Mouse (Mus musculus): ENCODE results near the gene Zdhhc23. TPM values are rescaled to one million over a fixed set of nuclear protein-coding genes. Genes with fewer than 3 reads are reported as not detected.

The Zdhhc23 gene
- polyA plus RNA-seq, 1 experiment from 2014 or later = 0.84 TPM

DNA sequence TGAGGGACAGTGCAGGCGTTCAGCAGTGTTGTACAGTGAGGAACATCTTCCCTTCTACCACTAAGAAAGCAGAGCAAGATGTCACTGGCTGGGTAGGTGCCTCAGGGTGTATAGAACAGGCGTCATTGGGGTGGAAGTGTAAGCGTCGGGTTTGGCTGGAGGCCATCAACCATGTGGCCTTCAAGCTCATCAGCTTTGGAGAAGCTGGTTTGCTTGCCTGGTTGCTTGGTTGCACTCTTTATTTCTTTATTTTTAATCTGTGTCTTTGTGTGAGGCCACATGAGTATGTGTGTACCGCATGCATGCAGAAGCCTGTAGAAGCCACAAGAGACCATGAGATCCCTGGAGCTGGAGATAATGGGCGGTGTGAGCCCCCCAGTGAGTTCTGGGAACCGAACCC lies 47.3 kb downstream of the Zdhhc23 start:
- no peak for ATAC-seq (ENCODE audit: insufficient number of reproducible peaks, insufficient read depth, low FRiP score, low TSS enrichment, low read depth)
- no peaks in the 10 kb centered on the region for H3K36me3 ChIP-seq
- no peak overlapping the region for H3K4me2 ChIP-seq
- H3K9me3 ChIP-seq = no peaks in the 10 kb centered on the region
- H3K4me1 ChIP-seq = no peaks in the 10 kb centered on the region
- H3K9ac ChIP-seq = no peak overlapping the region
- no peak overlapping the region for H3K4me3 ChIP-seq
- no peak overlapping the region for H3K27ac ChIP-seq
- 84% methylated on average over 7 of the region's 7 CpGs for WGBS
- H3K27me3 ChIP-seq = no peaks in the 10 kb centered on the region

GRCm38 (mm10) chr16:43931502-43931901 lies 48.1 kb downstream of the Zdhhc23 start:
- no peak for ATAC-seq (ENCODE audit: insufficient number of reproducible peaks, insufficient read depth, low FRiP score, low TSS enrichment, low read depth)
- no peaks in the 10 kb centered on the region for H3K4me1 ChIP-seq
- H3K36me3 ChIP-seq = no peaks in the 10 kb centered on the region
- H3K27me3 ChIP-seq = no peaks in the 10 kb centered on the region
- H3K9me3 ChIP-seq = no peaks in the 10 kb centered on the region
- no peak overlapping the region for H3K9ac ChIP-seq
- no peak overlapping the region for H3K4me3 ChIP-seq
- WGBS = 89% methylated on average over 3 of the region's 3 CpGs
- no peak overlapping the region for H3K27ac ChIP-seq
- H3K4me2 ChIP-seq = no peak overlapping the region

- H3K27me3 ChIP-seq = no peaks in the 10 kb centered on the region
- H3K9ac ChIP-seq = no peak overlapping the region
- H3K27ac ChIP-seq = no peak overlapping the region
- H3K4me1 ChIP-seq = no peaks in the 10 kb centered on the region
- no peaks in the 10 kb centered on the region for H3K9me3 ChIP-seq
- no peak overlapping the region for H3K4me3 ChIP-seq
- H3K36me3 ChIP-seq = no peaks in the 10 kb centered on the region
- no peak for ATAC-seq (ENCODE audit: insufficient number of reproducible peaks, insufficient read depth, low FRiP score, low TSS enrichment, low read depth)
- no peak overlapping the region for H3K4me2 ChIP-seq
These were observed 49.0 kb downstream of the Zdhhc23 start for GRCm38 (mm10) chr16:43930577-43930976.

DNA sequence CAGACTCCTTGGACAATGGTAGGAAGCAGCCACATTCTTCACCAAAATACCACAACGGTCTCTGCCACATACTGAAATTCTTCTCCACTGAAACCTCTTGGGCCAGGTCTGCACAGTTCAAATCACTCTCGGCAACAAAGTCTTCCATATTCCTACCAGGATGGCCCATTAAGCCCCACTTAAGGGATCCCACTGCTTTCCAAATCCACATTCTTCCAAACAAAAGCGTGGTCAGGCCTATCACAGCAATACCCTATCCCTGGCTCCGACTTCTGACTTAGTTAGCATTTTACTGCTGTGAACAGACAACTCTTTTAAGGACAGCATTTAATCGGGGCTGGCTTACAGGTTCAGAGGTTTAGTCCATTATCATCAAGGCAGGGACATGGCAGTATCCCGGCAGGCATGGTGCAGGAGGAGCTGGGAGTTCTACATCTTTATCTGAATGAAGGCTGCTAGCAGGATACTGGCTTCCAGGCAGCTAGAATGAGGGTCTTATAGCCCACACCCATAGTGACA lies 53.2 kb downstream of the Zdhhc23 start, which contains the start of gene Qtrt2:
Gene Qtrt2, minus strand, starts transcription at position 469 of the 519 bp plus-strand sequence.
- Histone ChIP-seq H3K9ac (no peak within 1 kb of the TSS), H3K4me2 (no peak within 1 kb of the TSS)
- WGBS = 74% methylated on average over 6 of the region's 6 CpGs

DNA sequence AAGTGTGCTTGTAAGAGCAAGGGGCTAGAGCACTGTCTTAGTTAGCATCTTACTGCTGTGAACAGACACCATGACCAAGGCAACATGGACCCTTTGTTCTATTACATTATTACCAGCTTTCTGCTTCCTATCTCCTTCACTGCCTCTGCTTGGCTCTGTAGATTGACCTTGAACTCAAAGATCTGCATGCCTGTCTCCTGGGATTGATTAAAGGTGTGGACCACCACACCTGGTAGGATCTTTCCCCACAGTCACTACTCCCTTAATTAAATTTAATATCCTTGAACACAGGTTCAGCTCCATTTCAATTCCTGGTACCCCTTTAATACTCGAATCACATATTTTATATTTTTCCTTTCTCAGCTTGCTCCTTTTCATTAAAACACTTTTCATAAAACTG lies 53.7 kb downstream of the Zdhhc23 start:
- Histone ChIP-seq H3K36me3 (no peaks in the 10 kb centered on the region), H3K4me1 (no peaks in the 10 kb centered on the region), H3K27ac (no peak overlapping the region), H3K27me3 (no peaks in the 10 kb centered on the region), H3K4me2 (no peak overlapping the region), H3K9me3 (no peaks in the 10 kb centered on the region), H3K9ac (no peak overlapping the region), H3K4me3 (no peak overlapping the region)
- WGBS = 85% methylated on average over 1 of the region's 1 CpGs
- no peak for ATAC-seq (ENCODE audit: insufficient number of reproducible peaks, insufficient read depth, low FRiP score, low TSS enrichment, low read depth)

More for the DNA sequence above, 53.2 kb downstream of the Zdhhc23 start, which contains the start of gene Qtrt2:
- H3K36me3 ChIP-seq = no peaks in the 10 kb centered on the region
- H3K9me3 ChIP-seq = no peaks in the 10 kb centered on the region
- no peak for ATAC-seq (ENCODE audit: insufficient number of reproducible peaks, insufficient read depth, low FRiP score, low TSS enrichment, low read depth)
- H3K27me3 ChIP-seq = no peaks in the 10 kb centered on the region
- no peaks in the 10 kb centered on the region for H3K4me1 ChIP-seq
- H3K27ac ChIP-seq = no peak within 1 kb of the TSS
- H3K4me3 ChIP-seq = no peak within 1 kb of the TSS

DNA sequence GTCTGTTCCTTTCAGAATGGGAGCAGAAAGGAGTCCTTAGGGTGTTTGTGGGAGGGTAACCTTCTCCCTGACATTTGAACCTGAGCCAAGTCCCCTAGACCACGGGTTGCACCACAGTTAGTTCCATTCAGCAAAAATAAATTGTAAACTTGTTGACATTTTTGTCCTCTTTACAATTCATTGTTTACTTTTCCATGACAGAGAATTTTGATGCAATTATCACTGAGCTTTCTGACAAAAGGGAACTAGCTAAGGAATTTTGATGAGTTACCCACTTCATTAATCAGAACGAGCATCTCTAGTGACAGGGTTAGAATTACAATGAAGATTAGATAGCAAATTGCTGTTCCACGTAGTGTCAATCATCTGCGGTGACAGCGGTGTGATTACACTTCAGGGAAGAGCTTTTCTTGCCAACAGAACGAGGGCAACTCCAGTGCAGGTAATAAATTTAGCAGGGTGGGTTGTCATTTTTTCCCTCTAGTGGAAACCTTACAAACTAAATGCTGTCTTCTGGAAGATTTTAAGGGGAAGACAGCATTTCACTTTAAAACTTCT lies 54.5 kb downstream of the Zdhhc23 start:
- WGBS = 63% methylated on average over 6 of the region's 6 CpGs
- Histone ChIP-seq H3K4me2 (no peak overlapping the region), H3K9me3 (no peaks in the 10 kb centered on the region), H3K9ac (no peak overlapping the region), H3K4me1 (no peaks in the 10 kb centered on the region), H3K27me3 (no peaks in the 10 kb centered on the region), H3K27ac (no peak overlapping the region), H3K4me3 (no peak overlapping the region), H3K36me3 (no peaks in the 10 kb centered on the region)
- ATAC-seq (ENCODE audit: insufficient number of reproducible peaks, insufficient read depth, low FRiP score, low TSS enrichment, low read depth) = no peak

GRCm38 (mm10) chr16:43922630-43923029 lies 57.0 kb downstream of the Zdhhc23 start:
- no peak overlapping the region for H3K27ac ChIP-seq
- H3K4me2 ChIP-seq = no peak overlapping the region
- H3K36me3 ChIP-seq = no peaks in the 10 kb centered on the region
- 58% methylated on average over 3 of the region's 3 CpGs for WGBS
- H3K9me3 ChIP-seq = no peaks in the 10 kb centered on the region
- ATAC-seq (ENCODE audit: insufficient number of reproducible peaks, insufficient read depth, low FRiP score, low TSS enrichment, low read depth) = no peak
- no peak overlapping the region for H3K4me3 ChIP-seq
- H3K4me1 ChIP-seq = no peaks in the 10 kb centered on the region
- H3K27me3 ChIP-seq = no peaks in the 10 kb centered on the region
- no peak overlapping the region for H3K9ac ChIP-seq

DNA sequence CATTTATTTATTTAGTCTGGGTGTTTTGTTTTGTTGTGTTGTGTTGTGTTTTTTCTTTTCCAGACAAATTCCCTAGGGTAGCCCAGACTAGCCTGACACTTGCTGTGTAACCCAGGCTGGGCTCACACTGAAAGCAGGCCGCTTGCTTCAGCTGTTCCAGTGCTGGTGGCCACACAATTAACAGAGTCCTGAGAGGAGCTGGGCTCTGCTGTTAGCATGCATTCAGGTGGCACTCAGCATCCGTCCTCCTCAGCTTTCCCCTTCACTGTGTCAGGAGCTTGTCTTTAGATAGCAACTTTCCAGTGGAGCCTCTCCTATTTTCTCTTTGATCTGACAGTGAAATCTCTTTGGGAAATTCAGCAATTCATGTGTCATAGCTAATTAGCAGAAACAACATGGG lies 57.6 kb downstream of the Zdhhc23 start:
- ATAC-seq (ENCODE audit: insufficient number of reproducible peaks, insufficient read depth, low FRiP score, low TSS enrichment, low read depth) = no peak
- Histone ChIP-seq H3K9ac (no peak overlapping the region), H3K4me3 (no peak overlapping the region), H3K9me3 (no peaks in the 10 kb centered on the region), H3K27me3 (no peaks in the 10 kb centered on the region), H3K4me2 (no peak overlapping the region), H3K27ac (no peak overlapping the region), H3K4me1 (no peaks in the 10 kb centered on the region), H3K36me3 (no peaks in the 10 kb centered on the region)
- 66% methylated on average over 2 of the region's 2 CpGs for WGBS

- no peak overlapping the region for H3K27ac ChIP-seq
- H3K36me3 ChIP-seq = no peaks in the 10 kb centered on the region; the same call in 1 of the 2 replicates
- no peak for ATAC-seq (ENCODE audit: insufficient number of reproducible peaks, insufficient read depth, low FRiP score, low TSS enrichment, low read depth)
- H3K4me3 ChIP-seq = no peak overlapping the region
- WGBS = 96% methylated on average over 3 of the region's 3 CpGs
- no peak overlapping the region for H3K4me2 ChIP-seq
- no peaks in the 10 kb centered on the region for H3K4me1 ChIP-seq
- H3K27me3 ChIP-seq = no peaks in the 10 kb centered on the region
- no peaks in the 10 kb centered on the region for H3K9me3 ChIP-seq
- no peak overlapping the region for H3K9ac ChIP-seq
These were observed 60.7 kb downstream of the Zdhhc23 start for GRCm38 (mm10) chr16:43918867-43919266.

Small RNA genes lying within 50 kb of the gene (microRNA-seq; reads per million reads assigned to microRNA genes)
- not detected for gene Mir3470b

Other genes with a start within 250 kb of the Zdhhc23 start
- not detected in 2 replicates for gene Drd3, start 225.8 kb downstream of the Zdhhc23 start, polyA plus RNA-seq (2015; fragmentation: Nextera tagmentation; extraction: Ambion mirVana)
- gene Ccdc191, start 90.0 kb downstream of the Zdhhc23 start, polyA plus RNA-seq (2015; fragmentation: Nextera tagmentation; extraction: Ambion mirVana) = 16.4 and 18.7 TPM in 2 replicates
- 36.6 and 37.5 TPM in 2 replicates for gene Qtrt2, start 53.0 kb downstream of the Zdhhc23 start, polyA plus RNA-seq (2015; fragmentation: Nextera tagmentation; extraction: Ambion mirVana)
- 5.0 and 5.4 TPM in 2 replicates for gene Gramd1c, start 83.6 kb upstream of the Zdhhc23 start, polyA plus RNA-seq (2015; fragmentation: Nextera tagmentation; extraction: Ambion mirVana)
- gene Atp6v1a, start 159.9 kb upstream of the Zdhhc23 start, polyA plus RNA-seq (2015; fragmentation: Nextera tagmentation; extraction: Ambion mirVana) = 40.3 and 45.5 TPM in 2 replicates
- 97.8 and 105 TPM in 2 replicates for gene Naa50, start 160.0 kb upstream of the Zdhhc23 start, polyA plus RNA-seq (2015; fragmentation: Nextera tagmentation; extraction: Ambion mirVana)
- 2.6 and 3.9 TPM in 2 replicates for gene Usf3, start 193.5 kb upstream of the Zdhhc23 start, polyA plus RNA-seq (2015; fragmentation: Nextera tagmentation; extraction: Ambion mirVana)

Measured in embryonic facial prominence, embryonic 13.5 days (tissue).